Mouse (Mus musculus) embryo, embryonic 9.5 days (tissue): Measurements from ENCODE around the gene 1810055G02Rik.

Experiments
- DNase-seq: peaks from one replicate; pipeline ENCODE4 v3.0.0-alpha.2; 2017; ENCODE audit errors: extremely low spot score

Gene 1810055G02Rik

DNA sequence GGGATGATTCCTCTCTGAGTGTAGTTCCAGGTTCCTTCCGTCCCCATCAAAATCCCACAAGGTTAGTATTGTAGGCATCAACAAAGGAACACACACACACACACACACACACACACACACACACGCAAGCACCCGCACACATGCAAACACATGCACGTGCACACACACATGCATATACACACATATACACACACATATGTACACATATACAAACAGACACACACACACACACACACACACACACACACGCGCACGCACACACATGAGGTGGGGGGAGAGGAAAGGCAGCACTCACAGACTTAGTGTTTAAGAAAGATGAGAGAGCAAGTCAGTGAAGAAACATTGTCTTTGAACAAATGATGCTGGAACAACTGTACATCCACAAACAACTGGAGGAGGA, 35.3 kb downstream of the 1810055G02Rik start:
- DNase-seq: no peak

DNA sequence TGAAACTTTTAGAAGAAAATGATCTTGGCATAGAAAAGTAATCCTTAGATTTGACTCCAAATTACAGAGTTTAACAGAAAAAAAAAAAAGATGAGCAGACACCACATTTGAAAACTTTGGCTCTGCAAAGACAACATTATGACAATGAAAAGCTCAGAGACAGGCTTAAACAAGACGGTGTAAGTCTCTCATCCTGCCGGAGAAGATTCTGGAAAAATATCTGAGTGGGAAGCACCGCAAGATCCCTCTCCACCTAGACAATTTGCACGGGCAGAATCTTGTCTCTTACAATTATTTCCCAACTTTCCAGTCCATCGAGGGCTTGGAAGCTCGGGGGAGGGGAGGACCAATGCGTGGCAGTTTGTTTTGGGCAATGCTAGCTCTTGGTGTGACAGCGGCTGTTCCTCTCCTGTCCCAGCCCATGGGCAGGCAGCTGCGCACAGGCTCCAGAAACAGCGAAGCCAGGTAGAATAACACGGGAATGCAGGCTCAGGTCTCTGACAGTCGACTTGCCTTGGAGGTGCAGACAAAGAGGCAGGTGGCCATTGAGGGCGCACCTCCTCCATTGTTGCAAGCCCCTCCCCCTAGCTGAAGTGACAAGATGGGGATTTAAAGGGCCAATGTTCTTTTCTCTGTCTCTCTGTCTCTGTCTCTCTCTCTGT, 35.9 kb downstream of the 1810055G02Rik start:
- peak; percentile 75 for DNase-seq

DNA sequence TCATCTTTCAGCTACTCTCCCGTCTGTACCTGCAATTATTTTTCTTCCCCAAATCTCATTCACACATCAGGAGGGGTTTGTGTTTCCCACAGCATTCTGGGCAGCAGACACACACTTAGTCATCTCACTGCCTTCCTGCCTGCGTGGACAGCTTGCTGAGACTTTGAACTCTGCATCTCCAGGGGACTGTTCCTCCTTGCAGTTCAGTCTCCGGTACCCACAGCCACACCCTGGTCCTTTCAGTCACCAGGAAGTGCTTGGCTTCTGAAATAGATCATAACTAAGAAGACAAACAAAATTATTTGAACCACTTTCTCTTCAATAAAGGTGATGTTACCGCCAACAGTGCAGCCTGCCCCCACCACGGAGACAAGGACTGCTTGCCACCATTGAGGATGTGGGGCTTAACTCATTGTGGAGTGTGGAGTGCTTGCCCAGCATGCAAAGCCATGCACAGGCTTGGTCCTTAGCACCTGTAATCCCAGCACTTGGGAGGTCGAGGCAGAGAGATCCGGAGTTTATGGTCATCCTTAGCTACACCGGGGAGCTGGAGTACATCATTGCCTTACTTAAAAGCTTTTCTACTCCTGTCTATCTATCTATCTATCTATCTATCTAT, 44.6 kb downstream of the 1810055G02Rik start:
- DNase-seq: no peak

DNA sequence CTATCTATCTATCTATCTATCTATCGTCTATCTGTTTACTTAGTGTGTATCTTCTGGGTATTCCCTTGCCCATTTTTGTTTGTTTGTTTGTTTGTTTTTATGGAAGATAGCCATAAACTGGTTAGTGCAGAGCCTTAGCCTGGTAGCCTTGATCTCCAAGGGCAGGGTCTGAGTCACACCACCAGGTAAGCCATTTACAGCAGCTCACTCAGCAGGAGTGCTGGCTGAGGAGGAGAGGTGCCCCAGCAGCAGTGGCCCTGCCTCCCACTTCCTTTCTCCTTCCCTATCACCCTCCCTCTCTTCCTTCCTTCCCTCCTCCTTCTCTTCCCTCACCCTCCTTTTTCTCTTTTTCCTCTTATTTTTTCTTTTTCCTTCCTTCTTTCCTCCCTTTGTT, 45.1 kb downstream of the 1810055G02Rik start:
- no peak for DNase-seq

- no peak for DNase-seq
These were observed 45.6 kb downstream of the 1810055G02Rik start for GRCm38 (mm10) chr19:3753738-3754137.

GRCm38 (mm10) chr19:3757861-3758260, 49.8 kb downstream of the 1810055G02Rik start:
- DNase-seq: no peak

- DNase-seq: no peak
These were observed 57.2 kb downstream of the 1810055G02Rik start for GRCm38 (mm10) chr19:3765221-3765820.

DNA sequence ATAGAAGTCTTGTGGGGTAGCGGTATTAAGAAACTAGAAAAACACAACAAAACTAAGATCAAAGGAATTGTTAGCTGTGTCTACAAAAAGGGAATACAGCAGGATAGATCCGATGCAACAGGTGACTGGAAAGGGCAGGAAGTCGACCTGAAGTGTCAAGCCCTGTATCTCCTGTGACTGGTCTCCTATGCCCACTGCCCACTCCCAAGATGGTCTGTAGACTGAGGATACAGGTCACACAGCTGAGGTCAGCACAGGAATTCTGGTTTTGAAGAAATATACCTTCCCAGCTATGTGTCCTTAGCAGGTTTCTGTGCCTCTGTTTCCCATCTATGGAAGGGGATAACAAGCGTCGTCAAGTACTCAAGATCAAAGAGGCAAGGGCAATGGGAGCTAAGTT, 58.3 kb downstream of the 1810055G02Rik start:
- DNase-seq: no peak

- no peak for DNase-seq
These were observed 59.2 kb downstream of the 1810055G02Rik start, which contains the start of gene Kmt5b for GRCm38 (mm10) chr19:3767276-3767780. TSS of gene Kmt5b (plus strand) at chr19:3767421.
